ENCODE assay signal across 10 mouse cellular contexts in the genomic region with DNA sequence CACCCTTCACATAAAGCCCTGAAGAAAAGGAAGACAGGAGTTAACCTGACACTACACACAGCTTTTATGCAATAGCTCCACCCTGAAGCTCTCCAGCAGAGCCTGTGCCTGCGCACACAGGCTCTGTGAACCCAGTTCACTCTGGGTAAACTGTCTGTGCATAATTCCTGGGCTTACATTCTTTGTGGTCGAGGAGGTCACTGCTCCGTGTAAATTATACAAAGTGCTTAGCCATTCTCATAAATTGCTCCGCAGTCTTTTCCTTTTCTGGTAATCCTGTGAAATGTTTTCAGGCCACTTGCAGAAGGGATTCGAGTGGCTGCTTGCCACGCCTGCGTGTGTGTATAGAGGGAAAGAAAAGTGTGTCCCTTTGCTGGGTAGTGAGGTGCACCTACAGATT.
A peak's percentile ranks its signal among the peaks of the same experiment; 100 is the strongest.
DNase-seq lines count a peak whose midpoint lies in the region; ATAC-seq and TF ChIP-seq lines count a peak whose summit lies in the region.
"Had no signal": no experiment of that assay in that cellular context is flagged by ENCODE, and none has a peak within 500 bp of the region (broad histone marks: within the 10 kb centered on the region; RNA-seq: fewer than 3 reads in every experiment).

No protein-coding gene starts in this region.

- no peak for TF ChIP-seq CTCF in lung, adult 2 months (IDR thresholded peaks at IDR 0.05; ENCODE audit: insufficient read depth, low read length)

- no peak for TF ChIP-seq POLR2A in lung, adult 2 months (IDR thresholded peaks at IDR 0.05; ENCODE audit: borderline replicate concordance, extremely low read depth, low read depth, low read length)

- WGBS in lung, embryonic 15.5 days, result 26% methylated on average over 7 of the region's 7 CpGs
- WGBS in lung, adult 2 months, result 39% methylated on average over 7 of the region's 7 CpGs
- WGBS in stomach, embryonic 15.5 days, result 14% methylated on average over 7 of the region's 7 CpGs

- H3K36me3 ChIP-seq in lung, embryonic 15.5 days, result no peaks in the 10 kb centered on the region
- H3K36me3 ChIP-seq in stomach, embryonic 15.5 days, result no peaks in the 10 kb centered on the region

- 0 out of 2 replicates have a peak, but pooled peaks have one; percentile 48 for ATAC-seq in lung, embryonic 15.5 days (ENCODE audit: borderline replicate concordance, extremely low read depth, low FRiP score, low TSS enrichment)
- peak; percentile 70 for ATAC-seq in stomach, embryonic 15.5 days (ENCODE audit: insufficient read depth, low FRiP score, low read depth)

- peak overlapping the region; percentile 21 for H3K27ac ChIP-seq in lung, embryonic 15.5 days
- peak overlapping the region; percentile 80 for H3K27ac ChIP-seq in stomach, embryonic 15.5 days

- H3K4me1 ChIP-seq in lung, embryonic 15.5 days, result no peaks in the 10 kb centered on the region; the same call in 1 of the 2 replicates
- no peaks in the 10 kb centered on the region for H3K4me1 ChIP-seq in lung, adult 2 months (ENCODE audit: control insufficient read depth, insufficient read depth, low read length)
- peaks cover 20% of the 10 kb centered on the region for H3K4me1 ChIP-seq in stomach, embryonic 15.5 days

- DNase-seq in lung, adult 2 months, result no peak
- peak; percentile 36 for DNase-seq in gonadal fat pad, adult 2 months (ENCODE audit: low read depth)
- DNase-seq in kidney, postnatal 25 days, result peak; percentile 25 to 75
- DNase-seq in embryo, embryonic 9.5 days (ENCODE audit: extremely low spot score), result no peak
- no peak for DNase-seq in layer of hippocampus, postnatal 10 days (ENCODE audit: low spot score in 2 of 2)
- no peak for DNase-seq in left cerebral cortex, postnatal 36 days (ENCODE audit: low spot score in 2 of 2)
- DNase-seq: adrenal gland, adult 2 months; gastrocnemius, postnatal 10 days had no signal

- intact Hi-C loops in left cerebral cortex, postnatal 36 days (cut with DNase I), result no loop called here

- no peak overlapping the region for H3K4me3 ChIP-seq in lung, embryonic 15.5 days
- H3K4me3 ChIP-seq in lung, adult 2 months (replicated peaks; ENCODE audit: extremely low read depth, low read depth, low read length), result no peak overlapping the region
- no peak overlapping the region for H3K4me3 ChIP-seq in stomach, embryonic 15.5 days (replicated peaks)

- H3K9ac ChIP-seq in lung, embryonic 15.5 days, result no peak overlapping the region
- H3K9ac ChIP-seq in stomach, embryonic 15.5 days, result no peak overlapping the region

- no peak overlapping the region for H3K4me2 ChIP-seq in lung, embryonic 15.5 days
- H3K4me2 ChIP-seq in stomach, embryonic 15.5 days, result no peak overlapping the region

- no peaks in the 10 kb centered on the region for H3K9me3 ChIP-seq in lung, embryonic 15.5 days
- no peaks in the 10 kb centered on the region for H3K9me3 ChIP-seq in stomach, embryonic 15.5 days

- no peaks in the 10 kb centered on the region; the same call in 1 of the 2 replicates for H3K27me3 ChIP-seq in lung, embryonic 15.5 days
- H3K27me3 ChIP-seq in stomach, embryonic 15.5 days (replicated peaks), result no peaks in the 10 kb centered on the region

Comparison
In these comparisons a context has a peak if more than half of its experiments do, and no peak if none do; other contexts are left out.
1. DNase-seq: peak in gonadal fat pad, adult 2 months (single experiment) and kidney, postnatal 25 days (2 of 2); none in lung, adult 2 months (single experiment), embryo, embryonic 9.5 days (single experiment), layer of hippocampus, postnatal 10 days (0 of 2) and left cerebral cortex, postnatal 36 days (0 of 2).